Mouse (Mus musculus): ENCODE results near the gene Nr4a1. TPM values are rescaled to one million over a fixed set of nuclear protein-coding genes. Genes with fewer than 3 reads are reported as not detected.

The Nr4a1 gene
- total and polyA plus RNA-seq, 3 experiments, result 0.60 to 1.6 (median 0.89) TPM

DNA sequence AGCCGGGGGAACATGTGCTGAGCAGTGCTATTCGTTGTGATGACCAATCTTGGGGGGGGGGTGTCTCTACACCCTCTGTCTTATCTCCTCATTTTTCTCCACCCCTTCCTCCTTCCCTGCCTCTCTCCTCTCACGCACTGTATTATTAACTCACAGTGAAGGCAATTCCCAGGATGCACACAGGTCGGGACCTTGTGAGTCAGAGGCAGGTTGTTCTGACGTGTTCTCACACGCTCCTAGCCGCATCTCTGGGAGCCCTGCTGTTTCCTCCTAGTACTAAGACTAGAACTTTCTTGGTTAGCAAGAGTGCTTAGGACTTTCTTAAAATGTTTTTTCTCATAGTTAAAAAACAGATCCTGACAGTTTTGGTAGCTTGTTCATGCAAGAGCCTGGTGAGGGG, 49.3 kb upstream of the Nr4a1 start:
- peaks cover 4% of the 10 kb centered on the region for H3K9me3 ChIP-seq (replicated peaks; ENCODE audit: low read length)
- no peak for TF ChIP-seq RAD21 (IDR thresholded peaks at IDR 0.05; ENCODE audit: low read depth, low read length)
- no peak for TF ChIP-seq MAX (IDR thresholded peaks at IDR 0.05; ENCODE audit: low read length)
- TF ChIP-seq BHLHE40 (IDR thresholded peaks at IDR 0.05; ENCODE audit: low read depth, low read length), result no peak

DNA sequence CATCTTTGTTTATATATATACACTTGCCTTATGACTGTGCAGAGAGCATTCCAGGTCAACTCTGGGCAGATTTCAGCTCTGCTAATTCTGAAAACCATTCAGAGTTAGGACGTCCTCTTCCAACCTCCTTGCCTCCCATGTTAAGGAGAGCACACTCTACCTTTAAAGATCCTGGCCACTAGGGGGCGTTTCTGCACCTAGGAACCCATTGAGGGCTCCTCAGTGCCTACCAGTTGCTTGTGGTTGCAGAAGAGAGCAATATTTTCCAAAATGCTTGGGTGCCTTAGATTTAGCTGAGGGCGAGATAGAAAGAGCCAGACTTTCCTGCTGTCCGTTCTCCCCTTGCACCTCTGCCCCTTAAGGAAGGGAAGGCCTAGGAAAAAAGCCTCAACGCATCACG, 43.8 kb upstream of the Nr4a1 start:
- H3K27ac ChIP-seq (ENCODE audit: insufficient read depth, low read depth), result no peak overlapping the region
- TF ChIP-seq RAD21 (IDR thresholded peaks at IDR 0.05; ENCODE audit: low read depth, low read length) (peak; percentile 88), SMC3 (IDR thresholded peaks at IDR 0.05; ENCODE audit: low read depth, low read length) (peak; percentile 89), GABPA (IDR thresholded peaks at IDR 0.05; ENCODE audit: insufficient replicate concordance, low read depth, low read length) (no peak), CTCF (conservative IDR thresholded peaks at IDR 0.05 in 1 of 2, IDR thresholded peaks at IDR 0.05 in 1 of 2; ENCODE audit: low read depth in 2 of 2, low read length in 2 of 2) (peak; percentile 92 to 94)
- H3K4me3 ChIP-seq (replicated peaks in 1 of 3; ENCODE audit: low read depth in 2 of 3, low read length in 2 of 3, poor library complexity in 1 of 3), result no peak overlapping the region
- peaks cover 16 to 25% of the 10 kb centered on the region in 2 experiments for H3K36me3 ChIP-seq (replicated peaks in 1 of 2; ENCODE audit: control insufficient read depth in 1 of 2, insufficient read depth in 1 of 2, low read length in 1 of 2)
- no peak overlapping the region for H3K4me2 ChIP-seq (ENCODE audit: insufficient read depth, low read depth, poor library complexity, severe bottlenecking)
- DNase-seq (ENCODE audit: extremely low read depth), result peak; percentile 88
- peaks cover 4% of the 10 kb centered on the region in 2 experiments; a peak in 2 of 4 replicates for H3K4me1 ChIP-seq (ENCODE audit: control insufficient read depth in 1 of 2, insufficient read depth in 2 of 2)
- no peaks in the 10 kb centered on the region for H3K79me2 ChIP-seq (replicated peaks; ENCODE audit: control insufficient read depth, extremely low read depth, insufficient read depth, poor library complexity, severe bottlenecking)
- H3K9me3 ChIP-seq (replicated peaks; ENCODE audit: low read length), result no peaks in the 10 kb centered on the region
- in situ Hi-C loops (cut with MboI; ENCODE audit: low pct_ligation_motif_present, low pct_unique_long_range_greater_than_20kb, low sequenced_read_pairs) (no loop called here), dilution Hi-C loops (cut with MboI; ENCODE audit: extremely low pct_ligation_motif_present, extremely low pct_unique_long_range_greater_than_20kb, low sequenced_read_pairs) (no loop called here)
- H3K9ac ChIP-seq (ENCODE audit: insufficient read depth, low read depth), result no peak overlapping the region
- no peaks in the 10 kb centered on the region for H3K27me3 ChIP-seq (replicated peaks)

More for the DNA sequence above, 49.3 kb upstream of the Nr4a1 start:
- Histone ChIP-seq H3K36me3 (replicated peaks in 1 of 2; ENCODE audit: control insufficient read depth in 1 of 2, insufficient read depth in 1 of 2, low read length in 1 of 2) (peaks cover 30 to 52% of the 10 kb centered on the region in 2 experiments), H3K79me2 (replicated peaks; ENCODE audit: control insufficient read depth, extremely low read depth, insufficient read depth, poor library complexity, severe bottlenecking) (no peaks in the 10 kb centered on the region), H3K9ac (ENCODE audit: insufficient read depth, low read depth) (no peak overlapping the region), H3K27ac (ENCODE audit: insufficient read depth, low read depth) (no peak overlapping the region), H3K4me1 (ENCODE audit: control insufficient read depth in 1 of 2, insufficient read depth in 2 of 2) (no peaks in the 10 kb centered on the region), H3K4me2 (ENCODE audit: insufficient read depth, low read depth, poor library complexity, severe bottlenecking) (no peak overlapping the region), H3K27me3 (replicated peaks) (no peaks in the 10 kb centered on the region), H3K4me3 (replicated peaks in 1 of 3; ENCODE audit: low read depth in 2 of 3, low read length in 2 of 3, poor library complexity in 1 of 3) (no peak overlapping the region)
- in situ Hi-C loops (cut with MboI; ENCODE audit: low pct_ligation_motif_present, low pct_unique_long_range_greater_than_20kb, low sequenced_read_pairs), result no loop called here
- dilution Hi-C loops (cut with MboI; ENCODE audit: extremely low pct_ligation_motif_present, extremely low pct_unique_long_range_greater_than_20kb, low sequenced_read_pairs), result no loop called here
- DNase-seq (ENCODE audit: extremely low read depth), result no peak

DNA sequence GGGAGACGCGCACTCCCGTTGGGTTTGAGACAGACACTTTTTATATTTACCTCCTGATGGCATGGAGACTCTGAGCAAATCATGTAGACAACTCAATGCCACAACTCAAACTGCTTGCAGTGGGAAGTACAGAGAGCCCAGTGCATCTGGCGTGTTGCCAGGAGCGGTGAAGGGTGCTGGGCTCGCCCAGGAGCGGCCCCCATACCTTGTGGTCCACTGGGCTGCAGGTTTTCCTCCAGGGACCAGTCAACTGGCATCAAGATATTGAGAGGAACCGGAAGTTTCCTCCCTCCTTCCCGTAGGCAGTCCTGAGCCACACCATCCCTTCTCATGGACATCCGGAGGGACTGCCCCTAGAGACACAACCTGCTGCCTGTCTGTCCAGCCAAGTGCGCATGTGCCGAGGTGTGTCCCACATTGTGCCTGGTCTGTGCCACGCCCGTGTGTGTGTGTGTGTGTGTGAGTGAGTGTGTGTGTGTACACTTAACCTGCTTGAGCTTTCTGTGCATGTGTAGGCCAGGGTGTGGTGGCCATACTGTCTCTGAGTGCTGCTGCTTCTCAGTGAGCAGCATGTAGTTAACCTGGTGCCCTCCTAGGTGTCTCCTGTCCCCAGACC, 43.0 kb upstream of the Nr4a1 start:
- Histone ChIP-seq H3K36me3 (replicated peaks in 1 of 2; ENCODE audit: control insufficient read depth in 1 of 2, insufficient read depth in 1 of 2, low read length in 1 of 2) (peaks cover 16 to 25% of the 10 kb centered on the region in 2 experiments), H3K9ac (ENCODE audit: insufficient read depth, low read depth) (no peak overlapping the region), H3K4me1 (ENCODE audit: control insufficient read depth in 1 of 2, insufficient read depth in 2 of 2) (peaks cover 4% of the 10 kb centered on the region in 2 experiments; a peak in 2 of 4 replicates), H3K27me3 (replicated peaks) (no peaks in the 10 kb centered on the region), H3K27ac (ENCODE audit: insufficient read depth, low read depth) (no peak overlapping the region), H3K4me3 (replicated peaks in 1 of 3; ENCODE audit: low read depth in 2 of 3, low read length in 2 of 3, poor library complexity in 1 of 3) (no peak overlapping the region), H3K9me3 (replicated peaks; ENCODE audit: low read length) (no peaks in the 10 kb centered on the region), H3K4me2 (ENCODE audit: insufficient read depth, low read depth, poor library complexity, severe bottlenecking) (no peak overlapping the region), H3K79me2 (replicated peaks; ENCODE audit: control insufficient read depth, extremely low read depth, insufficient read depth, poor library complexity, severe bottlenecking) (no peaks in the 10 kb centered on the region)
- dilution Hi-C loops (cut with MboI; ENCODE audit: extremely low pct_ligation_motif_present, extremely low pct_unique_long_range_greater_than_20kb, low sequenced_read_pairs) (no loop called here), in situ Hi-C loops (cut with MboI; ENCODE audit: low pct_ligation_motif_present, low pct_unique_long_range_greater_than_20kb, low sequenced_read_pairs) (no loop called here)
- no peak for DNase-seq (ENCODE audit: extremely low read depth)
- no peak for TF ChIP-seq NRF1 (IDR thresholded peaks at IDR 0.05; ENCODE audit: low read depth, low read length)
- TF ChIP-seq CHD1 (IDR thresholded peaks at IDR 0.05; ENCODE audit: low read depth, low read length), result no peak
- TF ChIP-seq PAX5 (IDR thresholded peaks at IDR 0.05; ENCODE audit: low read length), result no peak
- TF ChIP-seq MAZ (IDR thresholded peaks at IDR 0.05; ENCODE audit: low read depth, low read length), result no peak
- no peak for TF ChIP-seq RCOR1 (conservative IDR thresholded peaks at IDR 0.05; ENCODE audit: low read depth, low read length)
- no peak for TF ChIP-seq BHLHE40 (IDR thresholded peaks at IDR 0.05; ENCODE audit: low read depth, low read length)
- no peak for TF ChIP-seq ZC3H11A (IDR thresholded peaks at IDR 0.05; ENCODE audit: low read depth, low read length)
- no peak for TF ChIP-seq GABPA (IDR thresholded peaks at IDR 0.05; ENCODE audit: insufficient replicate concordance, low read depth, low read length)

Data from CH12.LX (cell line).